Mouse (Mus musculus): Measurements from ENCODE around the gene Ttc14. TPM values are rescaled to one million over a fixed set of nuclear protein-coding genes. Genes with fewer than 3 reads are reported as not detected.

Ttc14 gene
- polyA plus RNA-seq, 1 experiment from 2014 or later, result 43.5 TPM

DNA sequence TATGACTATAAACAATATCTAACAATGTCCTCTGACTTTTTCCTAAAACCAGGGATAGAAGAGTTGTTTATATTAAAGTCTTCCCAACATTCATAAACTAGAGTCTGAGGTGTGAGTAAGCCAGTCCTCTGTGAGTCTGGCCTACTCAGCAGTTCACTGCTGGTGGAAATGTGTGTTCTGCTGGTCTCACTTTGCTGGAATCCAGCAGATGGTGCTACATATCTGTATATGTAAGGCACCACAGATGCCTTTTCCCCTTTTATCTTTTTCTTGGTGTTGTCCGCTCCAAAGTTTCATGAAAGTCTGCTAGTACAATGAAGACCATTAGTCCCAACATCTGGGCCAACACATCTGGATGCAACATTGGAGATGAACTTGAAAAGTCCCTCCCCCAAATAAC lies 53.4 kb downstream of the Ttc14 start:
- Histone ChIP-seq H3K4me1 (no peaks in the 10 kb centered on the region), H3K9me3 (replicated peaks) (no peaks in the 10 kb centered on the region), H3K4me2 (no peak overlapping the region), H3K36me3 (no peaks in the 10 kb centered on the region), H3K27me3 (replicated peaks) (no peaks in the 10 kb centered on the region), H3K27ac (no peak overlapping the region), H3K4me3 (no peak overlapping the region), H3K9ac (no peak overlapping the region)
- no peak for ATAC-seq
- WGBS (ENCODE audit: insufficient replicate concordance), result 33% methylated on average over 1 of the region's 1 CpGs

DNA sequence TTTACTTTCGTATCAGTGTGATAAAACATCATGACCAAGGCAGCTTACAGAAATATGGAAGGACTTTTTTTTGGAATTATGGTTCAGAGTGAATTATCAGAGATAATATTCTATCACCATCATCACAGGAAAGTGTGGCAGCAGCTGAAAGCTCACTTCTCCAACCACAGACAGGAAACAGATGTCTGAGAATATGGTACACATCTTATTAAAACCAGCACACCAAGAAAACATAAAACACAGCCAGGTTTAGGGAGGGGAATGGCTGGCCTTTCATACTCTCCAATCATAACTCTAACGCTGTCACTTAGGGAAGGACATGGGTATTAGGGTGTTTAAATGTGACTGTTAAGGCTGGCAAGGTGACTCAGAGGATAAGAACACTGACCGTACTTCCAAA lies 59.3 kb downstream of the Ttc14 start:
- Histone ChIP-seq H3K9ac (no peak overlapping the region), H3K4me2 (no peak overlapping the region), H3K27me3 (replicated peaks) (no peaks in the 10 kb centered on the region), H3K9me3 (replicated peaks) (no peaks in the 10 kb centered on the region), H3K27ac (no peak overlapping the region), H3K4me3 (no peak overlapping the region), H3K4me1 (no peaks in the 10 kb centered on the region), H3K36me3 (no peaks in the 10 kb centered on the region)
- 67% methylated on average over 3 of the region's 3 CpGs for WGBS (ENCODE audit: insufficient replicate concordance)
- no peak for ATAC-seq

DNA sequence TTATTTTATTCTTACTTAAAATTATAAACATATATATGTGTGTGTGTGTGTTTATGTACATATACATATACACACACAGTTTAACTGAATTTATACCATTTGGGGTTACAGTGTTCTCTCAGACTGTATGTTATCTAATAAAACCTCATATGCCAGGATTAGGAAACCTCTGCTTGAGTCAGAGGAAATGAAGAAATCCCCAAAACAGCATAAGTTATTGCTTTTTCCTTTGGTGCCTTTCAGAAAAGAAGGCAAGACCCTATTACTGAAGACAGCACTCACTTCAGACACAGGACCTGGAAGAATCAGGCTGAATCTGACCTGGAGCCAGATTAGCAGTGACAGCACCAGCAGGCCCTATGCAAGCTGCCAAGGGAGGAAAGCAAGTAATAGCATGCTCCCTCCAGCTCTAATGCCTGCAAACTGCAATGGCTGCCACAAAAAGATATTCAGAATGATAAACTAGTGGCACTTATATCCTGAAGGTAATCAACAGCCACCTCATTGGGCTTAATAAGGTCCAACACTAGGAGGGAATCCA lies 64.4 kb downstream of the Ttc14 start:
- Histone ChIP-seq H3K27ac (no peak overlapping the region), H3K4me1 (no peaks in the 10 kb centered on the region), H3K27me3 (replicated peaks) (no peaks in the 10 kb centered on the region)

More for the DNA sequence above, 64.4 kb downstream of the Ttc14 start:
- ATAC-seq, result no peak
- H3K9ac ChIP-seq, result no peak overlapping the region
- H3K9me3 ChIP-seq (replicated peaks), result no peaks in the 10 kb centered on the region
- H3K4me2 ChIP-seq, result no peak overlapping the region
- H3K4me3 ChIP-seq, result no peak overlapping the region
- H3K36me3 ChIP-seq, result no peaks in the 10 kb centered on the region

Other genes with a start within 250 kb of the Ttc14 start
- 0.44 and 0.86 TPM in 2 replicates for gene Ccdc39, start 44.5 kb downstream of the Ttc14 start, polyA plus RNA-seq (2016; fragmentation: Nextera tagmentation; extraction: Ambion mirVana)
- gene Fxr1, start 220.1 kb downstream of the Ttc14 start, polyA plus RNA-seq (2016; fragmentation: Nextera tagmentation; extraction: Ambion mirVana), result 36.3 and 38.9 TPM in 2 replicates